Mouse (Mus musculus) neural tube, embryonic 12.5 days (tissue): Measurements from ENCODE around the gene Slc8a3. TPM values are rescaled to one million over a fixed set of nuclear protein-coding genes. Genes with fewer than 3 reads are reported as not detected.

Source experiments
- ATAC-seq: fragments of 200-750 bp; cut with Nextera tagmentation; 2 replicates; pipeline ENCODE4 v1.8.0; 2017; ENCODE audit warnings: low read depth, mild to moderate bottlenecking, moderate TSS enrichment, moderate library complexity; ENCODE audit not compliant: low FRiP score
- H3K27ac ChIP-seq: fragments of 300-500 bp; sonication (generic); 2 replicates; pipeline ENCODE4 v1.5.1; 2016
- H3K27me3 ChIP-seq: fragments of 300-500 bp; sonication (generic); replicated peaks from 2 replicates; pipeline ENCODE4 v1.6.1; 2016; ENCODE audit warnings: mild to moderate bottlenecking
- H3K36me3 ChIP-seq: fragments of 300-500 bp; sonication (generic); 2 replicates; pipeline ENCODE4 v1.6.1; 2016; ENCODE audit warnings: mild to moderate bottlenecking
- H3K4me1 ChIP-seq: fragments of 300-500 bp; sonication (generic); 2 replicates; pipeline ENCODE4 v1.6.1; 2016
- H3K4me2 ChIP-seq: fragments of 300-500 bp; sonication (generic); replicated peaks from 2 replicates; pipeline ENCODE4 v1.6.1; 2016; ENCODE audit warnings: mild to moderate bottlenecking
- H3K4me3 ChIP-seq: fragments of 300-500 bp; sonication (generic); 2 replicates; pipeline ENCODE4 v1.5.1; 2016
- H3K9ac ChIP-seq: fragments of 300-500 bp; sonication (generic); 2 replicates; pipeline ENCODE4 v1.6.1; 2016; ENCODE audit warnings: mild to moderate bottlenecking
- H3K9me3 ChIP-seq: fragments of 300-500 bp; sonication (generic); 2 replicates; pipeline ENCODE4 v1.6.1; 2016; ENCODE audit warnings: mild to moderate bottlenecking
- WGBS: fragments of 180-500 bp; shearing (Covaris S2); methylation state at CpG from one replicate; pipeline ENCODE4 v1.1.7; 2016; 5-methylcytosine and 5-hydroxymethylcytosine counted together
- polyA plus RNA-seq: library from polyadenylated mRNA; unstranded; fragments of >200 nt; fragmentation: Nextera tagmentation; extraction: Ambion mirVana; gene quantifications from 2 replicates; pipeline ENCODE4 v1.2.1, GENCODE M21; 2016

Gene Slc8a3
- polyA plus RNA-seq, 1 experiment from 2014 or later, result 4.2 TPM

- H3K27ac ChIP-seq, result no peak overlapping the region
- H3K4me2 ChIP-seq, result no peak overlapping the region
- 92% methylated on average over 1 of the region's 1 CpGs for WGBS
- no peaks in the 10 kb centered on the region for H3K9me3 ChIP-seq
- no peaks in the 10 kb centered on the region for H3K27me3 ChIP-seq
- H3K4me3 ChIP-seq, result no peak overlapping the region
- no peaks in the 10 kb centered on the region for H3K4me1 ChIP-seq
- no peak overlapping the region for H3K9ac ChIP-seq
- no peak for ATAC-seq
- H3K36me3 ChIP-seq, result no peaks in the 10 kb centered on the region
These were observed 99.1 kb downstream of the Slc8a3 start for GRCm38 (mm10) chr12:81233746-81234380.

- Histone ChIP-seq H3K4me1 (0 out of 2 replicates have a peak, but pooled peaks cover 6% of the 10 kb centered on the region), H3K9me3 (no peaks in the 10 kb centered on the region), H3K27me3 (no peaks in the 10 kb centered on the region), H3K9ac (no peak overlapping the region), H3K4me2 (no peak overlapping the region), H3K36me3 (no peaks in the 10 kb centered on the region), H3K27ac (no peak overlapping the region), H3K4me3 (no peak overlapping the region)
- ATAC-seq, result no peak
- 69% methylated on average over 5 of the region's 5 CpGs for WGBS
These were observed 105.1 kb downstream of the Slc8a3 start for GRCm38 (mm10) chr12:81227767-81228460.

- no peak overlapping the region for H3K27ac ChIP-seq
- no peaks in the 10 kb centered on the region for H3K9me3 ChIP-seq
- H3K4me3 ChIP-seq, result no peak overlapping the region
- no peaks in the 10 kb centered on the region for H3K36me3 ChIP-seq
- no peak overlapping the region for H3K9ac ChIP-seq
- 0 out of 2 replicates have a peak, but pooled peaks cover 6% of the 10 kb centered on the region for H3K4me1 ChIP-seq
- ATAC-seq, result no peak
- no peak overlapping the region for H3K4me2 ChIP-seq
- H3K27me3 ChIP-seq, result no peaks in the 10 kb centered on the region
- WGBS, result 72% methylated on average over 3 of the region's 3 CpGs
These were observed 106.4 kb downstream of the Slc8a3 start for GRCm38 (mm10) chr12:81226590-81226989.

GRCm38 (mm10) chr12:81225966-81226577 lies 106.9 kb downstream of the Slc8a3 start:
- no peaks in the 10 kb centered on the region for H3K27me3 ChIP-seq
- no peak overlapping the region for H3K4me2 ChIP-seq
- no peak for ATAC-seq
- no peaks in the 10 kb centered on the region for H3K36me3 ChIP-seq
- H3K9me3 ChIP-seq, result no peaks in the 10 kb centered on the region
- no peak overlapping the region for H3K27ac ChIP-seq
- 0 out of 2 replicates have a peak, but pooled peaks cover 6% of the 10 kb centered on the region for H3K4me1 ChIP-seq
- no peak overlapping the region for H3K4me3 ChIP-seq
- no peak overlapping the region for H3K9ac ChIP-seq
- WGBS, result 49% methylated on average over 6 of the region's 6 CpGs

GRCm38 (mm10) chr12:81224843-81225242 lies 108.1 kb downstream of the Slc8a3 start:
- no peaks in the 10 kb centered on the region for H3K36me3 ChIP-seq
- no peak for ATAC-seq
- no peak overlapping the region for H3K4me2 ChIP-seq
- H3K27ac ChIP-seq, result no peak overlapping the region
- 78% methylated on average over 2 of the region's 2 CpGs for WGBS
- no peaks in the 10 kb centered on the region for H3K27me3 ChIP-seq
- H3K4me3 ChIP-seq, result no peak overlapping the region
- no peak overlapping the region for H3K9ac ChIP-seq
- H3K4me1 ChIP-seq, result 0 out of 2 replicates have a peak, but pooled peaks cover 6% of the 10 kb centered on the region
- H3K9me3 ChIP-seq, result no peaks in the 10 kb centered on the region

- Histone ChIP-seq H3K4me1 (peaks cover 6% of the 10 kb centered on the region; the same call in 1 of the 2 replicates), H3K9ac (no peak overlapping the region), H3K9me3 (no peaks in the 10 kb centered on the region), H3K4me2 (no peak overlapping the region), H3K36me3 (no peaks in the 10 kb centered on the region), H3K27me3 (no peaks in the 10 kb centered on the region), H3K4me3 (no peak overlapping the region), H3K27ac (no peak overlapping the region)
- WGBS, result 69% methylated on average over 2 of the region's 2 CpGs
- ATAC-seq, result no peak
These were observed 109.7 kb downstream of the Slc8a3 start for GRCm38 (mm10) chr12:81223276-81223675.

GRCm38 (mm10) chr12:81219339-81219738 lies 113.6 kb downstream of the Slc8a3 start:
- H3K27ac ChIP-seq, result no peak overlapping the region
- no peaks in the 10 kb centered on the region for H3K36me3 ChIP-seq
- no peak for ATAC-seq
- 70% methylated on average over 4 of the region's 4 CpGs for WGBS
- no peak overlapping the region for H3K9ac ChIP-seq
- H3K4me1 ChIP-seq, result no peaks in the 10 kb centered on the region; the same call in 1 of the 2 replicates
- no peak overlapping the region for H3K4me3 ChIP-seq
- H3K9me3 ChIP-seq, result no peaks in the 10 kb centered on the region
- no peaks in the 10 kb centered on the region for H3K27me3 ChIP-seq
- no peak overlapping the region for H3K4me2 ChIP-seq

- H3K4me2 ChIP-seq, result no peak overlapping the region
- no peaks in the 10 kb centered on the region for H3K27me3 ChIP-seq
- H3K9ac ChIP-seq, result no peak overlapping the region
- no peaks in the 10 kb centered on the region for H3K36me3 ChIP-seq
- no peak overlapping the region for H3K4me3 ChIP-seq
- H3K4me1 ChIP-seq, result no peaks in the 10 kb centered on the region
- no peaks in the 10 kb centered on the region for H3K9me3 ChIP-seq
- WGBS, result 80% methylated on average over 2 of the region's 2 CpGs
- no peak overlapping the region for H3K27ac ChIP-seq
- no peak for ATAC-seq
These were observed 124.4 kb downstream of the Slc8a3 start for GRCm38 (mm10) chr12:81208559-81208958.

- H3K9me3 ChIP-seq, result no peaks in the 10 kb centered on the region
- ATAC-seq, result no peak
- no peak overlapping the region for H3K4me3 ChIP-seq
- no peak overlapping the region for H3K27ac ChIP-seq
- 29% methylated on average over 6 of the region's 6 CpGs for WGBS
- no peak overlapping the region for H3K4me2 ChIP-seq
- no peaks in the 10 kb centered on the region for H3K36me3 ChIP-seq
- H3K4me1 ChIP-seq, result no peaks in the 10 kb centered on the region; the same call in 1 of the 2 replicates
- no peaks in the 10 kb centered on the region for H3K27me3 ChIP-seq
- H3K9ac ChIP-seq, result no peak overlapping the region
These were observed 127.1 kb downstream of the Slc8a3 start for GRCm38 (mm10) chr12:81205619-81206560.

GRCm38 (mm10) chr12:81203226-81203625 lies 129.8 kb downstream of the Slc8a3 start:
- no peak for ATAC-seq
- H3K27ac ChIP-seq, result no peak overlapping the region

GRCm38 (mm10) chr12:81199280-81199955 lies 133.6 kb downstream of the Slc8a3 start:
- H3K27me3 ChIP-seq, result no peaks in the 10 kb centered on the region
- no peak overlapping the region for H3K27ac ChIP-seq
- WGBS, result 33% methylated on average over 23 of the region's 23 CpGs
- no peaks in the 10 kb centered on the region for H3K9me3 ChIP-seq
- no peak overlapping the region for H3K9ac ChIP-seq
- no peak overlapping the region for H3K4me3 ChIP-seq
- peak; percentile 76 for ATAC-seq
- H3K4me2 ChIP-seq, result peak overlapping the region; percentile 17; the same call in 1 of the 2 replicates
- H3K36me3 ChIP-seq, result no peaks in the 10 kb centered on the region
- H3K4me1 ChIP-seq, result no peaks in the 10 kb centered on the region; the same call in 1 of the 2 replicates

More at GRCm38 (mm10) chr12:81203226-81203625, 129.8 kb downstream of the Slc8a3 start:
- H3K9ac ChIP-seq, result no peak overlapping the region
- H3K4me3 ChIP-seq, result no peak overlapping the region
- no peaks in the 10 kb centered on the region; the same call in 1 of the 2 replicates for H3K4me1 ChIP-seq
- no peaks in the 10 kb centered on the region for H3K36me3 ChIP-seq
- no peak overlapping the region for H3K4me2 ChIP-seq
- H3K27me3 ChIP-seq, result no peaks in the 10 kb centered on the region
- H3K9me3 ChIP-seq, result no peaks in the 10 kb centered on the region
- 11% methylated on average over 1 of the region's 1 CpGs for WGBS
